Mouse (Mus musculus) c-Kit-negative CD71-positive TER-119-positive erythroid progenitor cells, embryonic 14.5 days (primary cell): ENCODE data around the gene Stard3.

ENCODE experiments used
- DNase-seq: peaks from one replicate; pipeline ENCODE4 v3.0.0-alpha.2; 2013; ENCODE audit warnings: low read depth, low spot score

Gene Stard3

DNA sequence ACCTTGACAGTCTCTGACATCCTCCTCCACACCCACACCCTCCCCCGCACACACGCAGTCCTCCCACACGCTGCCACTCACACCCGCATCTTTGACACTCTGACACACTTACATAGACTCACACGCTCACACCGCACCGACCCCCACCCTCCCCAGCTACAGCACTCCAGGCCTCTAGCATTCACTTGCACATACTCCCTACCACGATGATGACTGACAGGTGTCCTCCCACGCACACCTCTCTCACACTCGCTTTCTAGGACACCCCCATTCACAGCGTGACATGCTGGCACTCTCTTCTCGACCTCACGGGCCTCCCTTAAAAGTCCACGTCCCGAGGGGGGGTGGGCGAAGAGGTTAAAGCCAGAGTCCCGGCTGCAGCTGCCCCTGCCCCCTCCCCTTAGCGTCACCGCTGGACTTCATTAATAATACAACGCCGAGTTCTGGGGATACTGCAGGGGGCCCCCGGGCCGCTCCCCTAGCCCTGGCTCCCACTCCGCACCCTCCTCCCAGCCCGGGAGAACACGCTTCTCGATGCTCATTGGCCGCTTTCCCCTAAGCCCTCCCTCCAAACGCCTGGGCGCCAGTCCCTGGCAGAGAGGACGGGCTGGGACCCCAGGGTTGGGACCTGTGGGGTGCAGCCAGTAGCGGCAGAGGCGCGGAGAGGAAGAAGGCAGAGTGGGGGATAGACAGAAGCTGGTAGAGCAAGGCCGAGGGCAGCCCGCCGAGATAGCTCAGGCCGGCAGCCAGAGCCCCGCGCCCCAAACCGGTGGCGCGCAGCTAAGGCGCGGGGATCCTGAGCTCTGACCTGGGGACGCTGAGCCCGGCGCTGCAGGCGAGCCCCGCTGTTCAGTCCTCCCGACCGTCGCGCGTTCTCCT lies 9.8 kb upstream of the Stard3 start, which contains the start of gene Ppp1r1b:
Ppp1r1b (plus strand) TSS at position 322 of the 879 bp plus-strand sequence.
- DNase-seq, result no peak

DNA sequence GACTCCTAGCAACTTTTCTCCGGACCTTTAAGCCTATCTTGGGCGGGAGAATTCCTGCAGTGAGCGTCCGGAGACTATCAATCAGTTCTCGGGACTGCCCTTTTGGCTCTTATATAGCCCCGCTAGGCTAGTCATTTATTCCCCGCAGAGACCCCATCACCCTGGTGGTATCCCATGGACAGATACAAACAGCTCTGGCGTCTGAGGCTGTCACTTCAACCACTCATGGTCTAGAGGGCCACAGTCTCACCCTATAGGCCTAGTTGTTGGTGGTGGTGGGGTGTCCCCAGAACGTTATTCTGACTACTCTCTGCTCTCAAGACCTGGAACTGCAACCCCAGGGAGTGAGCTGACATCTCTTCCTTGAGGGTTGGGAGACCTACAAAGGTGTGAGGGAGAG lies 8.9 kb upstream of the Stard3 start:
- DNase-seq, result no peak

DNA sequence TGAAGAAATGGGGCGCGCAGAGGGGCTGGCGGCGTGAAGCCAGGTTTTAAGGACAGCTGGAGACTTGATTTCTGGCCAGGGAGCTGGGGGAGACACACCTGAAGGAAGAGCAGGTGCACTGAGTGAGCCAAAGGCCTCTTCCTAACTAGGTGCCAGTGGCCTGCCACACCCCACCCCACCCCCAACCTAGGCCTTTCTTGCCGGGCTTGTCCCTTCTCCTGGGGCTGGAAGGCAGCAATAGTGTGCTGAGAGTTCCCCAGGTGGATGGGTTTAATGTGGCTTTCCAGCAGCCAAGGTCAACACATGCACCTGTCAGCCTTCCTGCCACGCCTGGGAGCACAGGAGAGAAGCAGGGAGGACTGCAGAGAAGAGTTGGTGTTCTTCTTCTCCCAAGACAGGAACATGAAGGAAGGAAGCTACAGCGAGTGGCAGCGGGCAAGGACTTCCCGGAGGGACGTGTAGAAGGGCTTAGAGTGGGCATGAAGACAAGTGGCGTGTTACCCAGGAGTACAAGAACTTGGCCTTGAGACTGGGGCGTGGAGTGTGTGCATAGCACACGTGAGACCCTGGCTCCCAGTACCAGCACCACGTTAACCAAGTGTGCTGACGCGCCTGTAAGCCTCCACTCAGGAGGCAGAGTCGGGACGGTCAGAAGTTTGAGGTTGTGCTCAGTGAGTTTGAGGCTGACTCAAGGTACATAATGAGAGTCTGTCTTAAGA lies 5.7 kb upstream of the Stard3 start:
- DNase-seq, result no peak

DNA sequence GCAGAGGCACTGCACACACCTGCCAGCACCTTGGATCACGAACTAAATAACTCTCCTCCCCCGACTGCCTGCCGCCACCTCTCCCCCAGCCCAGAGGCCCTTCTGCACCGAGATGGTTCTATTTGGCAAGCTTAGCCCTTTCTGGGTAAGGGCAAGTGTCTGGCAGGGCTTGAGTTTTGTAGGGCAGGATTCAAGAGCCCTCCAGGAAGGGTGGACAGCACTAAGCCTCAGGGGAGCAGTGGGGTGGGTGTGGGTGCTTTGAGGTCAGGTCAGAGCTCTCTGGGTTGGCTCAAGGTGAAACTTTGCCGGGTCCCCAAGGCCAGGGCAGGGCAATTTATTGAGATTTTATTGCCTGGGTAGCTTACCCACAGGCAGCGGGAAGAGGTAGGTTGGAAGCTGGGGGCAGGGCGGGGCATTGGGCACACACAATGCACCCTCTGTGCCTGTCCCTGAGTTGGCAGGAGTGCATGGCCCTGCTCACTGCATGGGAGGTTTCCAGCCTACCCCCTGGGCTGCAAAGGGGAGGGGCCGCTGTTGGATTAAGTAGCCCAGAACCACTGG lies 4.4 kb upstream of the Stard3 start:
- no peak for DNase-seq

DNA sequence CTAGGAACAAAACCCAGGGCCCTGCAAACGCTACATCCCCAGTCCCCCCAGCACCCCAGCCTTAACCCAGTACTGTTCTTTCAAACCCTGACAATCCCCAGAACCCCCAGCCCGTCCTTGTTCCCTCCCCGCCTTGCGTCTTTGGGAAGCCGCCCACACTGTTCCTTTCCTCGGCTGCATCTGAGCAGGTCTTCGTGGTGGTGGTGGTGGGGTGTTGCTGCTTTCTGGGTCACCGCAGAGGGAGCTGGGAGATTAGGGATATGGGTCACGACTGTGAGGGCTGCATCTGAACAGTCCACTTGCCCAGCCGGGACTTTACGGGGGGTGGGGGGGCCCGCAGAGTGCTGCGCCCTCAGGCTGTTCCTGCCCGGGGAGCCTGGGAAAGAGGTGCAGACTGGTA lies 3.7 kb upstream of the Stard3 start:
- DNase-seq, result no peak

DNA sequence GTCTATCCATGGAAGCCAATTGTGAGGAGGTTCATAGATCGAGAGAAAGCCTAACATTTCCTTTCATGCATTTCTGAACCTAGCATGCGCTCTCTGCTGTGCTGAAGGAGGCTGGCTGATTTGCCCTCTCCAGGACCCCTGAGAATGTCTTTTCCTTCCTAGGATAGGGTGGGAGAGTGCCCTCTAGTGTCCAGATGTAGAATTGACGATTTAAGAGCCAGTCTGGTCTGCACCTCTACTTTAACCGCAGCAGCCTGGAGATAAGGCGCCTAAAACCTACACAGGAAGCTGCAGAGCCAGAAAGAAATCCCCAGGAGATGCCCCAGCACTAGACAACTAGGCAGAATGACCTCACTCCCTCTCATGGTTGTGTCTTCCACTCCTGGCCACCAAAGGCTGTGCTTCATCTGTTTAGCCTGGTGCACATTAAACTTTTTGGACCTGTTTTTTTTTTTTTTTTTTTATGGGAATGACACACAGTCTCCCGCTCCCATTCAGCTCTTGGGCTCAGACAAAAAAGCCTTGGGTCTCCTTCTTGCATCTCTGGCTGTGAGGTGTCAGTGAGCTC lies 2.4 kb upstream of the Stard3 start:
- peak; percentile 55 for DNase-seq

DNA sequence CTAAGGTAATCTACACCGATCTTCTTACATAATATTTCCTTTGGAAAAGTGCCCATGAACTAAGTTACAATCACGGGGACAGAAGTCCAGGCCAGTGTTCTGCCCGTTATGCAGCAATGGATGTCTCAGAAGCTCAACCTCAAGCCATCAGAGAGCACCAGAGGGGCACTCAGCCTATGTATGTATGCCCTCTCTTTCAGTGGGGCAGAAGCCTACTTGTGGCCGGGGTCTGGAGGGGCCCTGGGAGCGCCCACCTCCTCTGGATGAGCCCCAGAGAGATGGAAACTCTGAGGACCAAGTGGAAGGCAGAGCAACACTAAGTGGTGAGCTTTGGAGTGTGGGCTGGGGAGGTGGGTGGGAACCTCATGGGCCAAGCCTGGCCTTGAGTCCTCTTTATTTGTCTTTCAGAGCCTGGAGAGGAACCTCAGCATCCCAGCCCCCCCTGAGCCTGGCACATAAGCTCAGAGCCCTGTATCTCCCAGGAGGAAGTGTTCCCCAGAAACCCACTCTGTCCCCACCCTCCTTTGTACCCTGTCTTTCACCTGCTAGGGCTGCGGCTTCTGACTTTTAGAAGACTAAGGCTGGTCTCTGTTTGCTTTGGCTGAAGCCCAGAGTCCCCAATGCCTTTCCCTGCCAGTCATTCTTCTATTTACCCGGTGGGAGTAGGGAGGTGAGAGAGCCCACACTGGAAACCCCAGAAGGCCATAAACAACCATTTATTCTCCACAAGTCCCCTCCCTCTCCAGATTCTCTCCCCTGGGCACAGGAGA lies 1.4 kb upstream of the Stard3 start:
- no peak for DNase-seq

DNA sequence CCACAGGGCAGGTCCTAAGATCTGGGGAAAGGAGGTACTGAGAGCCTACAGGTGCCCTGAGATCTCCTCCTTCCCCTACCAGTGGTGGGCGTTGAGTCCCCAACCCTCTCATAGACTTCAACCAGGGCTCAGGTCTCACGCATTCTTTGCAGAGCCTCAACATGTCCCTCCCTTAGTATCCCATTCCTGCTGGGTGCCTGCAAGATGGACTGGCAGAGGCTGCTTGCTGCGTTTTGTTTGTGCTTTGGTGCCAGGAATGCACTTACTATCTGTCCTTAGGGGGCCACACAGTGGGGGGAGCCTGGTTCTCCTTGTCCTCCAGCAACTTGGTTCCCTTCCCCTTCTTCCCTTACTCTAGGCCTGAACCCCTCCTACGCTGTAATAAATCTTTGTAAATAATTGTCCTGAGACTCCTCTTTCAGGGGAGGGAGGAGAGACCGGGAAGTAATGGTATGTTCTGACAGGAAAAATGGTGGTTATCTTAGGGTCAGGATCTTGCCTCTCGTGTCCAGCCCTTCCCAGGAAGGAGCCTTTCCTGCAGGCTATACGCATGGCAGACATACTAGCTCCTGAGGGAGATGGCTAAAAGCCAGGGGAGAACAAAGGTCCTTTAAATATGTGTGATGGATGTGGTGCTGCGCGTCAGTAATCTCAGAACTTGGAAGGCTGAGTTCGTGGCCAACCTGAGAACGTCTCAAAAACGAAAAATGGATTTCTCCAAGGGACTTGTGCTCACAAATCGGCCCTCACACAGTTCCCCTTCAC lies 590 bp upstream of the Stard3 start:
- DNase-seq, result no peak

DNA sequence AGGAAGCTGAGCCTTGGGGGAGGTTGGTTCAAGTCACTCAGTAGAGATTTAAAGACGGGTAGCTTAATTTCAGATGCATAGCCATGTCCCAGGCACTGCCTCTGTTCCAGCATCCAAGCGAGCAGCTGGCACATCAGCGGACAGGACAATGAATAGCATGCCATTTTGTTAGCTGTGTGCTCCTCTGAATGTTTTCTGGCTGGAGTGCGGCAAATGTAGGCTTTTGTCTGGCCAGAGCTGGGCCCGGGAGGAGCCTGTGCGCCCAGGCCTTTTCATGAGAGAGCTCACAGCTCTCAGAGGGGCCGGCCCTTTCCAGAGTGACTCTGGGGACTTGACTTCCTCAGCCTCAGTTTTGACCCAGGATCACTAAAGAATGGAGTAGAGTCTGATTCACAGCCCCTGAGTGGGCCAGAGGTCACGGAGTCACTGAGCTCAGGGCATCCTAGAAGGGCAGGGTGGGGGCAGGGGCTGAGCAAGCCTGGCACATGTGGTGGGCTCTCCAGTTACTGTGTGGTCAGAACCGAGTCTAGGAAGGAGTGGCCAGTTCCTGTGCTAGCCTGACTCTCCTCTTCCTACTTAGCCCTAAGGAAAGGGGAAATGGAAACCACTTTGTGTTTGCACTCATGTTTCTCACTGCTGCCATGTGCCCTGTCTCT lies 2.8 kb downstream of the Stard3 start:
- DNase-seq, result no peak

DNA sequence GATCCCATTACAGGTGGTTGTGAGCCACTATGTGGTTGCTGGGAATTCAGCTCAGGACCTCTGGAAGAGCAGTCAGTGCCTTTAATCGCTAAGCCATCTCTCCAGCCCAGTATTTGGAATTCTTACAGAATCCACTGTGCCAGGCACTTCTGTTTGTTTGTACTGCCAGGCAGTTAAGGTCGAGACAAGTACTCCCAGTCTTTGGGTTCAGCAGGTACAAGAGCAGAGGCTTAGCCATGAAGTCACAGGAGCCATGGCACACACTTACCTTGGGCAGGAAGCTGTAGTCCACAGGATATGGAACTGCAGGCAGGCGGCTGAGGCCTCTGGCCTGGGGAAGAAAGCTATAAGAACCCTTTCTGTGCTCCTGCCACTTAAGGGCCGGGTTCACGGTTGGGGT lies 5.6 kb downstream of the Stard3 start:
- no peak for DNase-seq

DNA sequence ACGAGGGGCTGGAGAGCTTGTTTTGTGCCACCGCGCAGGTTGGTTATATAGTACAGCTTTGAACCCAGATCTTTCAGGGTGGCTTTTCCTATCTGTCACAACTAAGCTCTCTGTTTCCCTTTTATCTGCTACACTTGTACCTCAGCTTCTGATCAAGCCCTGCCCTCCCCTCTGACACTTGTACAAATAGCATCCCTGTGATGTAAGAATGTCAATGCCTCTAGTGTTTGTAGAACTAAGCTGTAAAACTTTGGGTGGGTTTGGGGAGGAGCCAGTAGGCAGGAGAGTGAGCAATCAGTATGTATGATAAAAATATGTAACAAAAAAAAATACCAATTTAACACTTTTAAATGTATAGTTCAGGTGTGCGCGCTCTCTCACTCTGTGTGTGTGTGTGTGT lies 6.2 kb downstream of the Stard3 start:
- no peak for DNase-seq

DNA sequence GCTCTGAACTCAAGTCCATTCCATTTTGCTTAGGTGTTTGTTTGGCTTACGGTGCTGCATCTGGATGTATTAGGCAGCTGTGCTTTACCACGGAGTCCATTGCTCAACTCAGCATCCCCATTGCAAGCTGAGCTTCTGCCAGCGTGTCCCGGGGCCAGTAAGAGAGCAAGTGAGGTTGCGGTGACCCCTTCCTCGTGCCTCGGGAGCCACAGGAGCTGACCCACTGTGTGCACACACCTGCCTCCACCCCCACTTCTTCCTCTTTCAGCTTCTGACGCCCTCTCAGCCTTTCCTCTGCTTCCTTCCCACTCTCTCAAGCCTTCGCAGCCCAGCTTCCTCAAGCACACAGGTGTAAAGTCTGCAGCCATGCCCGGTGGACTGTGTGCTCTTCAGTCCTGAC lies 8.1 kb downstream of the Stard3 start:
- no peak for DNase-seq

DNA sequence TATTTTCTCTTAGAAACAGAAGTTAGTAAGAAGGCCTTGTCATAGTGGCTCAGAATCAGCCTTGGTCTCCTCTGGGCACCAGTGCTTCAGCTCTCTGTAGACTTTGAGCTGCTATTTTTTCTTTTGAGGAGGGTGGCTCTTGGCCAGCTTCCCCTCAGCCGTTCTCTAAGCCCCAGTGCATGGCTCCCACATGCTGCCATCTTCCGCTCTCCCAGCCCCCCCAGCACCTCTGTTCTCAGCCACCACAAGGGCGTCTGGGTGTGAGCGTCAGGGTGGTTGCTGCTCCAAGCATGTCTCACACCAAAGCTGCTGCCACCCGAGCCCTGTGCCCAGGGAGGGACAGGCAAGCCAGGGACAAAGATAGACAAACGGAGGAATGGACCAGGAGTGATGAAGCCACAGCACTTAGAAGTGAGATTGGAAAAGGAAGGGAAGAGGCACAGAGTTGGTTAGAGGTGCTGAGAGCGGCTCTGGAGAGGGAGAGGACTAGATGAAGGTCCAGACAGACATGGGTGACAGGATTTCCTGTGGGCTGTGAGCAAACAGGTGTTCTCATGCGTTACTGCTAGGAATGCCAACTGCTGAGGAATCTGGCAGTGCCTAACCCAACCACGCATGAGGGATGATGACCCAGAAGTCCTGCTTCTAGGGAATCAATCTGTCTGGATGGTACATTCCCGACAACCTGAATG lies 9.1 kb downstream of the Stard3 start:
- no peak for DNase-seq

DNA sequence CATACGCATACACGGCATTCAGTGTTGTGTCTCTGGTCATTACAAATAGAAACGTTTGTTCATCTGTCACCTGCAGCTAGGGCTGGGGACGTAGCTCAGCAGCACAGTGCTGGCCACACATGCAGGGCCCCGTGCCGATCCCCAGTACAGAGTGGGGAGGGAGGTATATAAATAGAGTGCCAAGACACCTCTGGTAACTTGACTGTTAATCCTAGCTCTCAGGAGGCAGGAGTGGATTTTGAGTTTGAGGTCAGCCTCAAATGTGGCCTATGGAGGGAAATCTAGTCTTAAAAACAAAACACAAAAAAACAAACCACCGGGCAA lies 9.7 kb downstream of the Stard3 start:
- no peak for DNase-seq

DNA sequence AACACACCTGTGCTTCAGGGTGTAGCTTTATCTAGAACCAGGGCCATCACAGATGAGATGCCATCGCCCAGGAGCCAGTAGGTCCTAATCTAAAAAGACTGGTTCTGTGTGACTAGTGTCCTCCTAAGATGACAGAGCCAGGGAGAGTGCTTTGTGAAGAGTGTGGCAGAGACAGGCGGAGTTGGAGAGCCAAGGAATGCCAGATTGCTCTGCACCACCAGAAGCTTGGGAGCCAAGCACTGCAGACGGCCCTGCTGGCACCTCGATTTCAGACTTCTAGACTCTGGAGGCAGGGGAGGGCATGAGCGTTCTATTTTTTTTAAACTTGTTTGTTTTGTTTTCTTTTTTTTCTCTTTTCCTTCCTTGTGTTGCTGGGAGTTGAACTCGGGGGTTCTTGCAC lies 11.2 kb downstream of the Stard3 start:
- DNase-seq, result no peak

DNA sequence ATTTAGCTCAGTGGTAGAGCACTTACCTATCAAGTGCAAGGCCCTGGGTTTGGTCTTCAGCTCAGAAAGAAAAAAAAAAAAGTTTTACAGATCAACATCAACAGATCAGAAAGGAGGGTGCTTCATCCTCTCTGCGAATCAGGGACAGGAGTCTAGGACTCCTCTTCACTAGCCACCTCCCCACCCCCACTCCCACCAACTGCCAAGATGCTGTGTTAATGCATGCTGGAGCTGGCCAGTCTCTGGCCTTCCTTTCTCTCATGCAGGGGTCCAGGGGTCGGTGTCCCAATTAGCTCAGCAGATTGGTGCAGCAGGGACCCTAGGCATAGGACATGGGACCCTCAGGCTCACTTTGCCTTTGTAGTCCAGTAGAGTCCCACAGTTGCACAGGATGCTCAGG lies 12.4 kb downstream of the Stard3 start:
- no peak for DNase-seq

DNA sequence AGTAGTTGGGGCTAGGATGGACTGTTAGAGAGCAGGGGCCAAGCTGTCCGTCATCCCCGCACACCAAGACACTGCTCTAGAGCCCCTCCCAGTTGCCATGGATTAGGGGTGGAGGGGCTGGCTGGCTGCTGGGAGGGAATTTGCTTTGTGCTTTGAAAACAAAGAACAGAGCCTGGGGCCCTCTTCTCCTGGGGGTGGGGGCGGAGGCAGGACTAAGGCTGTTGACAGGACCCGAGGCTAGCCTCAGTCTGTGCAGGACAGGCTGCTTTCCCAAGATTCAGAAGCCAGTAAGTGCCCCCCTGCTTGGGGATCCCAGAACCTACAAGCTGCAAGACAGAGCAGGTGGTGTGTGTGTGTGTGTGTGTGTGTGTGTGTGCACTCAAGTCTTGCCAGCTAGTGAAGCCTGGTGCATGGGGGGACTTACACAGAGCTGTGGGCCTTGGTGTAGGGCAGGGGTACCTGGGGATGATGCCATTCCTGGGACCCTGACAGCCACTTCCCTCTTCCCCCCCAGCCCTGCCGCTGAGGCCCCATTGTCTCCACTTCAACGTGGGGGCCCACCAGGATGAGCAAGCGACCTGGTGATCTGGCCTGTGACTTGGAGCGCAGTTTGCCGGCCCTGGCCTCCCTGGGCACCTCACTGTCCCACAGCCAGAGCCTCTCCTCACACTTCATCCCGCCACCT lies 13.5 kb downstream of the Stard3 start:
- DNase-seq, result no peak

DNA sequence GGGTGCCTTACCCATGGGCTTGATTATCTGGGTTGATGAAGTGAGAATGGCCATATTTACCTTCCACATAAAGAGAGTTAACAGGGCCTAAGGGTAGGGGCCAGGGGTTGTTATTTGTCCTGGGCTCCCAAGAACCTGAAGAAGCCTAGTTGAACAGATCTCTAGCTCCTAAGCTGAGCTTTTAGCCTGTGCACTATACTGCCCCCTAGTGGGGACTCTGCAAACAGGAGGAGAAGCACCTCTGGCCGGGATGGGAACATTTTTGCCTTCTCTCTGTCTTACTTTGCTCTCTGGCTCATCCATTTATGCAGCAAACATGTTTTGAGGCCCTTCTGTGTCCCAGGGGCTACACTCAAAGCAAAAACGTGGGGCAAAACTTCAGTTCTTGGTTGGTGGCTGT lies 14.2 kb downstream of the Stard3 start:
- DNase-seq, result peak; percentile 53

DNA sequence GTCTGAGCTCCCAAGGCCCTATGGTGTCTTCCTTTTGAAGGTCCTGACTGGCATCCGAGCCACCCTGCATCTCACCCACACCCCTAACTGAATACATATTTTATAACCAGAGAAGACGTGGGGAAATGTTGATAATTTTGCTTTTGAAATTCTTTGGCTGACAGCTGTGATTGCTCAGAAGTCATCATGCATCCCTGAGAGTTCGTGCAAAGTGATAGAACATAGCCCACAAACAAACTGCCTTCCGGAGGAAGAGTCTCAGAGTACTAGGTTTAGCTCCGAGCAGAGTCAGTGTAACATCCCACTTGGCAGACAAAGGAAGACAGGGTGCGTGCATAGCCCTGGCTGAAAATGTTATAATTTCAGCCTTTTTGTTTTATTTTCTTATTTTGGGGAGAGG lies 15.1 kb downstream of the Stard3 start:
- DNase-seq, result no peak
